Mouse (Mus musculus) intestine, embryonic 15.5 days (tissue): ENCODE data around the gene Olfr545. TPM values are rescaled to one million over a fixed set of nuclear protein-coding genes. Genes with fewer than 3 reads are reported as not detected.
"Not testable (repeated sequence)": the region's sequence is repeated elsewhere in the genome, so short reads cannot be mapped to it uniquely, and the experiment has no call there.

ENCODE experiments used
- ATAC-seq: fragments of 200-750 bp; cut with Nextera tagmentation; 2 replicates; pipeline ENCODE4 v1.8.0; 2017; ENCODE audit warnings: moderate TSS enrichment, moderate library complexity
- H3K27ac ChIP-seq: fragments of 300-500 bp; sonication (generic); 2 replicates; pipeline ENCODE4 v1.5.1; 2015; ENCODE audit warnings: mild to moderate bottlenecking, inconsistent platforms
- H3K27me3 ChIP-seq: fragments of 300-500 bp; sonication (generic); replicated peaks from 2 replicates; pipeline ENCODE4 v1.6.1; 2015; ENCODE audit warnings: inconsistent platforms
- H3K36me3 ChIP-seq: fragments of 300-500 bp; sonication (generic); 2 replicates; pipeline ENCODE4 v1.6.1; 2015; ENCODE audit warnings: inconsistent platforms
- H3K4me1 ChIP-seq: fragments of 300-500 bp; sonication (generic); replicated peaks from 2 replicates; pipeline ENCODE4 v1.6.1; 2015; ENCODE audit warnings: inconsistent platforms
- H3K4me2 ChIP-seq: fragments of 300-500 bp; sonication (generic); replicated peaks from 2 replicates; pipeline ENCODE4 v1.6.1; 2015; ENCODE audit warnings: mild to moderate bottlenecking, inconsistent platforms
- H3K4me3 ChIP-seq: fragments of 300-500 bp; sonication (generic); replicated peaks from 2 replicates; pipeline ENCODE4 v1.5.1; 2015; ENCODE audit warnings: inconsistent platforms
- H3K9ac ChIP-seq: fragments of 300-500 bp; sonication (generic); 2 replicates; pipeline ENCODE4 v1.6.1; 2015; ENCODE audit warnings: inconsistent platforms
- H3K9me3 ChIP-seq: fragments of 300-500 bp; sonication (generic); 2 replicates; pipeline ENCODE4 v1.6.1; 2016; ENCODE audit warnings: inconsistent platforms
- WGBS: fragments of 180-500 bp; shearing (Covaris S2); methylation state at CpG from one replicate; pipeline ENCODE4 v1.1.7; 2015; 5-methylcytosine and 5-hydroxymethylcytosine counted together
- polyA plus RNA-seq: library from polyadenylated mRNA; unstranded; fragments of >200 nt; fragmentation: Nextera tagmentation; extraction: Ambion mirVana; gene quantifications from 2 replicates; pipeline ENCODE4 v1.2.1, GENCODE M21; 2015

Olfr545 gene
- polyA plus RNA-seq, 1 experiment from 2014 or later, result 0.05 TPM

- H3K27ac ChIP-seq, result no peak overlapping the region
- WGBS, result 84% methylated on average over 9 of the region's 9 CpGs
- H3K4me3 ChIP-seq, result no peak overlapping the region
- no peaks in the 10 kb centered on the region for H3K36me3 ChIP-seq
- no peak overlapping the region for H3K4me2 ChIP-seq
- H3K9ac ChIP-seq, result no peak overlapping the region
- 0 out of 2 replicates have a peak, but pooled peaks cover 2% of the 10 kb centered on the region for H3K4me1 ChIP-seq
- H3K27me3 ChIP-seq, result 0 out of 2 replicates have a peak, but pooled peaks cover 2% of the 10 kb centered on the region
- ATAC-seq, result no peak
- H3K9me3 ChIP-seq, result no peaks in the 10 kb centered on the region
Measured at GRCm38 (mm10) chr7:102508066-102508465, 8.7 kb upstream of the Olfr545 start.

DNA sequence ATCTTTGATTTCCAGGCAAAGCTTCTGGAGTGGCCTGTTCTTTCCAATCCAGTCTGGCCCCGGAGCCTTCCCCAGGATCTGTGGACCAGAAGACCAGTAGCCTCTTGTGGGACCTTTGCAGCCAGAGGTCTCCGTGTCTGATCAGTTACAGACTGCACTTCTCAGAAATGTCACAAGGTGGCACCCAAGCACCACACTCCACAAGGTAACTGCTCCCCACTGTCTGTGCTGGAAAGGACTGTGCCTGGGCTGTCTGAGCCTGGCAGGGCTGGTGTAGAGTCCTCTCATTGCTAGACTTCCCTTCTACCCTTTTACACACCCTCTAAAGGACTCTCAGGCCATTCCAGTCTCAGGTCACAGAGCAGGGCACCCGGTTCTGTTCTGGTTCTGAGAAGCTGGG, 7.5 kb upstream of the Olfr545 start:
- no peaks in the 10 kb centered on the region for H3K4me1 ChIP-seq
- 44% methylated on average over 3 of the region's 3 CpGs for WGBS
- H3K36me3 ChIP-seq, result no peaks in the 10 kb centered on the region
- no peak overlapping the region for H3K9ac ChIP-seq
- no peak overlapping the region for H3K4me3 ChIP-seq
- H3K27me3 ChIP-seq, result 0 out of 2 replicates have a peak, but pooled peaks cover 2% of the 10 kb centered on the region
- no peak overlapping the region for H3K27ac ChIP-seq
- H3K9me3 ChIP-seq, result no peaks in the 10 kb centered on the region
- no peak overlapping the region for H3K4me2 ChIP-seq
- peak; percentile 82 for ATAC-seq

DNA sequence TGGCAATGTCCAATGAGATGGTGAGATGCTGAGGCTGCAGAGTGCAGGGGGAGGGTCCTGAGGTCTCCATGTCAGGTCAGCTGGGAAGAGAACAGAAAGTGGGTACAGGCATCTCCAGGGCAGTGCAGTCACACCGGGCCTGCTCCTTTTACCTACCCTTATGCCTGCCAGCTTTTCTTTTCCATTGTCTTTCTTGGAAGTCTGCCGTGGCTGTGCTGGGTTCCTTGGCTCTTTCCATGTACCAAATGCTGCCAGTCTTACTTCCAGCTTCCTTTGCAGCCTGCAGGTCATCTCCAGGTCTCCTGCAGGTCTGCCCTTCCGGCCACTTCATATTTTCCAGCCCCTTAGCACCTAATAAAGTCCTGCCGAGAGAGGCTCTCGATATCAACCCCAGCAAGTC, 2.6 kb upstream of the Olfr545 start:
- 74% methylated on average over 5 of the region's 5 CpGs for WGBS
- Histone ChIP-seq H3K4me3 (no peak overlapping the region), H3K4me2 (no peak overlapping the region), H3K9me3 (no peaks in the 10 kb centered on the region), H3K4me1 (no peaks in the 10 kb centered on the region), H3K27me3 (no peaks in the 10 kb centered on the region), H3K36me3 (no peaks in the 10 kb centered on the region), H3K27ac (no peak overlapping the region), H3K9ac (no peak overlapping the region)
- ATAC-seq, result no peak

- not testable (repeated sequence) for H3K9ac ChIP-seq, H3K4me2 ChIP-seq, H3K27ac ChIP-seq, H3K4me1 ChIP-seq, H3K9me3 ChIP-seq, H3K27me3 ChIP-seq, H3K4me3 ChIP-seq, ATAC-seq, H3K36me3 ChIP-seq
- 46% methylated on average over 7 of the region's 7 CpGs for WGBS
Measured at GRCm38 (mm10) chr7:102494416-102494815, 5.0 kb downstream of the Olfr545 start.

DNA sequence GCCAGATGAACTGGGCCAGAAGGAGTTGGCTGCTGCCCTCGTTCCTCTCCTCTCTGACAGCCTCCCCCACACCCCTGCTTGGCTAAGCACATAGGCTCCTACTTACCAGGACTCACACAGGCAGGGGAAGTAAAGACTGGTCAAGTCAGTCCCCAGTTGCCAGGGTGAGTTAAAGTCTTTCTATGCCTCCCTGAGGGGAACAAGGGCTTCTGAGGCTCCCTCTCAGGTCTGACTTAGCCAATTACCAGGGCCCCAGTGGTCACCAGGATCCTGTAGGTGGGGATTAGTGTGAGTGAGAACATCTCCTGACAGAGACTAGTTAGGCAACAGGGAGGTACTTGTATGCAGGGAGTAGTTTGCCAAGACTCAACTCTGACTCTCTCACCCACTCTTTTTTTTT, 11.2 kb downstream of the Olfr545 start, which contains the start of gene Olfr544:
Gene Olfr544 (minus strand): TSS at position 153 of the 400 bp plus-strand sequence.
- WGBS, result 50% methylated on average over 1 of the region's 1 CpGs
- H3K4me1 ChIP-seq, result no peaks in the 10 kb centered on the region
- H3K27me3 ChIP-seq, result no peaks in the 10 kb centered on the region
- H3K27ac ChIP-seq, result no peak within 1 kb of the TSS
- no peak within 1 kb of the TSS for H3K9ac ChIP-seq
- H3K4me2 ChIP-seq, result no peak within 1 kb of the TSS
- no peaks in the 10 kb centered on the region for H3K36me3 ChIP-seq
- no peak for ATAC-seq
- no peaks in the 10 kb centered on the region for H3K9me3 ChIP-seq
- H3K4me3 ChIP-seq, result no peak within 1 kb of the TSS

DNA sequence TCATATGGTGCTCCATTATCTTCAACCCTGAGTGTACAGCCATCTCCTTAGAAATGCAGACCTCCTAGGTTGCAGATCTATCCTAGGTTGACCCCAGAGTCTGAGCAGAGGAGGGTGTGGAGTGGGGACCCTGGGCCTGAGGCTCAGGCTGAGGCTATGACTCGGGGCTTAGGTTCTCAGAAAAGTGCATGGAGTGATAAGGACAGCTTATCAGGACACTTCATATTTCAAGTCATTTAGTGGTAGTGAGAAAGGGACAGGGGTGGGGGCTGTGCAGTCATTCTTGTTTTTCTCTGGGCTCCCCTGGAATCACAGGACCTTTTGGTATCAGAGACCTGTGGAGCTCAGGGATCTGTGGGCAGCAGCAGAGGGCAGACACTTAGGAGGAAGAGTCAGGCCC, 13.3 kb downstream of the Olfr545 start:
- Histone ChIP-seq H3K36me3 (no peaks in the 10 kb centered on the region), H3K4me1 (no peaks in the 10 kb centered on the region), H3K4me3 (no peak overlapping the region), H3K9ac (no peak overlapping the region), H3K27ac (no peak overlapping the region), H3K4me2 (no peak overlapping the region), H3K9me3 (no peaks in the 10 kb centered on the region), H3K27me3 (no peaks in the 10 kb centered on the region)
- 61% methylated on average over 1 of the region's 1 CpGs for WGBS
- ATAC-seq, result no peak

- H3K36me3 ChIP-seq, H3K9ac ChIP-seq, H3K9me3 ChIP-seq, H3K4me3 ChIP-seq, H3K27ac ChIP-seq, H3K4me2 ChIP-seq, H3K4me1 ChIP-seq, H3K27me3 ChIP-seq, ATAC-seq: not testable (repeated sequence)
- 63% methylated on average over 8 of the region's 8 CpGs for WGBS
Measured at GRCm38 (mm10) chr7:102484766-102485165, 14.6 kb downstream of the Olfr545 start.

- H3K27ac ChIP-seq, result no peak overlapping the region
- H3K9ac ChIP-seq, result no peak overlapping the region
- WGBS, result 79% methylated on average over 2 of the region's 2 CpGs
- no peaks in the 10 kb centered on the region for H3K36me3 ChIP-seq
- no peak overlapping the region for H3K4me2 ChIP-seq
- ATAC-seq, result no peak
- no peaks in the 10 kb centered on the region for H3K9me3 ChIP-seq
- no peaks in the 10 kb centered on the region for H3K27me3 ChIP-seq
- no peaks in the 10 kb centered on the region for H3K4me1 ChIP-seq
- no peak overlapping the region for H3K4me3 ChIP-seq
Measured at GRCm38 (mm10) chr7:102483665-102484064, 15.7 kb downstream of the Olfr545 start.

GRCm38 (mm10) chr7:102481579-102481978, 17.8 kb downstream of the Olfr545 start, which contains the start of gene Olfr543:
Olfr543 (minus strand) TSS chr7:102481679.
- H3K27ac ChIP-seq, result no peak within 1 kb of the TSS
- 90% methylated on average over 4 of the region's 4 CpGs for WGBS

DNA sequence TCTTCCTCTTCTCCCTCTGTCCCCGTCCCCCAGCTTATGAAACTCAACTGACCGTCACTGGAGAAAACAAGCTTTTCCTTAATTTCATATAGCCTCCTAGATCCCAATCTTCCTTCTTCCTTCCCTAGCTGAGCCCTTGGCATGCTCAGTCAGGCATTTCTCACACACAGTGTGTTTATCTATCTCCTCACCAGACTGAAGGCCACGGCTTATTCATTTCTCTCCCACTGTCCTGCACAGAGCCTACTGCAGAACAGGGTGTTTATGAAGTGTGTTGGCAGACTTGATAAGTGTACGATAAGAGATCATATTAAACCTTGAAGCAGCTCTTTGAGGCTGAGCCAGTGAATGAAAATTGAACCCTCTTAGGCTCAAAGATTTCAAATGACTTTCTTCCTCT, 18.6 kb downstream of the Olfr545 start:
- Histone ChIP-seq H3K4me1 (no peaks in the 10 kb centered on the region), H3K27me3 (no peaks in the 10 kb centered on the region), H3K27ac (no peak overlapping the region), H3K4me2 (no peak overlapping the region), H3K4me3 (no peak overlapping the region), H3K9me3 (no peaks in the 10 kb centered on the region), H3K9ac (no peak overlapping the region), H3K36me3 (no peaks in the 10 kb centered on the region)
- 68% methylated on average over 4 of the region's 4 CpGs for WGBS
- ATAC-seq, result no peak

More at GRCm38 (mm10) chr7:102481579-102481978, 17.8 kb downstream of the Olfr545 start, which contains the start of gene Olfr543:
- Histone ChIP-seq H3K9me3 (no peaks in the 10 kb centered on the region), H3K4me2 (no peak within 1 kb of the TSS), H3K27me3 (no peaks in the 10 kb centered on the region), H3K4me1 (no peaks in the 10 kb centered on the region), H3K9ac (no peak within 1 kb of the TSS), H3K36me3 (no peaks in the 10 kb centered on the region), H3K4me3 (no peak within 1 kb of the TSS)
- no peak for ATAC-seq

- 58% methylated on average over 5 of the region's 5 CpGs for WGBS
- ATAC-seq, result peak; percentile 47; the same call in 1 of the 2 replicates
- H3K27ac ChIP-seq, result no peak overlapping the region
Measured at GRCm38 (mm10) chr7:102479368-102480078, 19.9 kb downstream of the Olfr545 start.

DNA sequence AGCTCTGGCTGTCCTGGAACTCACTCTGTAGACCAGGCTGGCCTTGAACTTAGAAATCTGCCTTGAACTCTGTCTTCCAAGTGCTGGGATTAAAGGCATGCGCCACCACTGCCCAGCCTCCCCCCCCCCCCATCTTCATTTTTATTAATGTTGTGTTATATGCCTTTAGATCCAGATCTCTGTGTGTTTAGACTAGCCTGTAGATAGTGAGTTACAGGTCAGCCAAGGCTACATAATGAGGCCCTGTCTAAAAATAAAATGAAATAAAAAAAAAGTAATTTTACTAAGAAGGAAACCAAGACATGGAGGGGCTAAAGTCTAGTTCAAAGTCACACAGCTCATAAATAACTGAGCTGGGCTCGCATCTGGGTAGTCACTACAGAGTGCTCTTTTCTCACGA, 20.4 kb downstream of the Olfr545 start:
- Histone ChIP-seq H3K4me3 (no peak overlapping the region), H3K9ac (no peak overlapping the region), H3K36me3 (no peaks in the 10 kb centered on the region), H3K4me1 (no peaks in the 10 kb centered on the region), H3K27me3 (no peaks in the 10 kb centered on the region), H3K27ac (no peak overlapping the region), H3K9me3 (no peaks in the 10 kb centered on the region), H3K4me2 (no peak overlapping the region)
- 71% methylated on average over 3 of the region's 3 CpGs for WGBS
- 0 out of 2 replicates have a peak, but pooled peaks have one; percentile 10 for ATAC-seq

More at GRCm38 (mm10) chr7:102479368-102480078, 19.9 kb downstream of the Olfr545 start:
- Histone ChIP-seq H3K27me3 (no peaks in the 10 kb centered on the region), H3K4me1 (no peaks in the 10 kb centered on the region), H3K9me3 (no peaks in the 10 kb centered on the region), H3K4me2 (no peak overlapping the region), H3K9ac (no peak overlapping the region), H3K36me3 (no peaks in the 10 kb centered on the region), H3K4me3 (no peak overlapping the region)

GRCm38 (mm10) chr7:102478425-102478824, 20.9 kb downstream of the Olfr545 start:
- H3K36me3 ChIP-seq, result no peaks in the 10 kb centered on the region
- 81% methylated on average over 4 of the region's 4 CpGs for WGBS

More at GRCm38 (mm10) chr7:102478425-102478824, 20.9 kb downstream of the Olfr545 start:
- H3K4me3 ChIP-seq, result no peak overlapping the region
- no peaks in the 10 kb centered on the region for H3K4me1 ChIP-seq
- no peak overlapping the region for H3K27ac ChIP-seq
- no peaks in the 10 kb centered on the region for H3K27me3 ChIP-seq
- ATAC-seq, result no peak
- no peaks in the 10 kb centered on the region for H3K9me3 ChIP-seq
- H3K4me2 ChIP-seq, result no peak overlapping the region
- H3K9ac ChIP-seq, result no peak overlapping the region
